Mouse (Mus musculus): Measurements from ENCODE around the gene Fndc10. TPM values are rescaled to one million over a fixed set of nuclear protein-coding genes. Genes with fewer than 3 reads are reported as not detected.

Fndc10 gene
- polyA plus RNA-seq, 1 experiment from 2014 or later, result 1.4 TPM

DNA sequence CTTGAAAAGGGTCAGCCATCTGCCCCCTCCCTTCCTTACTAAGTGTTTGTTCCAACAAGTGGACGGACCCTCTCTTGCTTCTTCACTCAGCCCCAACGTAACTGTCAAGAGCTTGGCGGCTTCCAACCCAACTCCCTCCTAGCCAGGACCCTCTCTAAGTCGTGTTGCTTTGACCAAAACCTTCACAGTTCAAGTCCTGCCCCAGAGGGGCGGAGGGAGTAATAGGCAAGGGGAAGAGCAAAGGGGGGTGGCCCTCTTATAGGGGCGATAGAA, 40.0 kb upstream of the Fndc10 start:
- Histone ChIP-seq H3K9me3 (replicated peaks; ENCODE audit: control insufficient read depth, low read length) (no peaks in the 10 kb centered on the region), H3K27me3 (ENCODE audit: control insufficient read depth, insufficient read depth, low read length) (peaks cover 30% of the 10 kb centered on the region), H3K4me2 (peak overlapping the region; percentile 77), H3K27ac (ENCODE audit: low read depth, low read length) (no peak overlapping the region), H3K4me1 (ENCODE audit: control insufficient read depth, insufficient read depth, low read length) (peaks cover 40% of the 10 kb centered on the region), H3K9ac (ENCODE audit: low read depth, low read length) (peak overlapping the region; percentile 74; the same call in 1 of the 2 replicates), H3K4me3 (ENCODE audit: low read depth, low read length) (peak overlapping the region; percentile 46), H3K36me3 (ENCODE audit: control insufficient read depth, insufficient read depth, low read length) (peaks cover 24% of the 10 kb centered on the region)
- no peak for ATAC-seq (replicated peaks; ENCODE audit: insufficient number of reproducible peaks, low FRiP score, low TSS enrichment)
- 1% methylated on average over 6 of the region's 6 CpGs for WGBS (ENCODE audit: insufficient replicate concordance)

DNA sequence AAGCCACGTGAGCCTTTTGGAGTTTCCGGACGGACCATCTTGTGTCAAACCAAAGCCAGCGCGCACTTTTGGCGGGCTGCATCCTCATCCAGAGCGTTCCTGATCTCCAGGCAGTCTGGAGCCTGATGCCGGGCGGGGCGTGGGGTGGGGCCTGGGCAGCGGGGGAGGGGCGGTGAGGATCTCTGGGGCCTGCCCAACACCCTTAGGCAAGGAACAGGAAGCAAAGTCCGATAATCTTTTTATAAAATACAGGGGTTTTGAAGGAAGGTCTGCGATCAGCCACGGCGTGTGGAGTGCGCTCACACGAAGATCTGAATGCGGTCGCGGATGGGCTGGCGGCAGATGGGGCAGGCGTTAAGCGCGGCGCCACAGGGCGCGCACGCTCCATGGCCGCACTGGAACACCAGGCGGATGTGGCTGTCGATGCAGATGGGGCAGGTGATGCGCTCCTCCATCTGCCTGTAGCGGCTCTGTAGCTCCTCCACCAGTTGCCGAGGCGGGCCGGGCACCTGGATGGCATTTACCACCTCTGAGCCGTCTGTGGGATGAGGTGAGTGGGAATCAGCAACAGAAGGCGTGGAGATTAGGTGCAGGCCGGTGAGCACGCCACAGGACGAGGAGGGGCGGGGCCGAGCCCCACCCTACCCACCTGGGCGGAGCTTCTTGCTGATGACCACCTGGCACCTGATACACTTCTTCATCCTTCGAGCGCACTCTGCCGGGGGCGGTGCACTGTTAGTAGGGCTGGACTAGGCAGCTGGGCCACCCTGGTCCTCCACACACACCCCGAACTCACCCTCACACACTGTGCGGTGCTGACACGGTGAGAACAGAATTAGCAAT, 39.5 kb upstream of the Fndc10 start:
- WGBS (ENCODE audit: insufficient replicate concordance), result 2% methylated on average over 52 of the region's 52 CpGs
- ATAC-seq (replicated peaks; ENCODE audit: insufficient number of reproducible peaks, low FRiP score, low TSS enrichment), result peak; percentile 12; the same call in 1 of the 2 replicates

GRCm38 (mm10) chr4:155656214-155656751, 37.9 kb upstream of the Fndc10 start:
- peaks cover 37% of the 10 kb centered on the region for H3K4me1 ChIP-seq (ENCODE audit: control insufficient read depth, insufficient read depth, low read length)
- peaks cover 30% of the 10 kb centered on the region for H3K27me3 ChIP-seq (ENCODE audit: control insufficient read depth, insufficient read depth, low read length)
- H3K9ac ChIP-seq (ENCODE audit: low read depth, low read length), result no peak overlapping the region
- H3K4me3 ChIP-seq (ENCODE audit: low read depth, low read length), result no peak overlapping the region
- H3K36me3 ChIP-seq (ENCODE audit: control insufficient read depth, insufficient read depth, low read length), result 0 out of 2 replicates have a peak, but pooled peaks cover 4% of the 10 kb centered on the region
- H3K4me2 ChIP-seq, result no peak overlapping the region
- 83% methylated on average over 13 of the region's 13 CpGs for WGBS (ENCODE audit: insufficient replicate concordance)
- H3K9me3 ChIP-seq (replicated peaks; ENCODE audit: control insufficient read depth, low read length), result no peaks in the 10 kb centered on the region
- ATAC-seq (replicated peaks; ENCODE audit: insufficient number of reproducible peaks, low FRiP score, low TSS enrichment), result no peak
- H3K27ac ChIP-seq (ENCODE audit: low read depth, low read length), result no peak overlapping the region

More for the DNA sequence above, 39.5 kb upstream of the Fndc10 start:
- H3K4me1 ChIP-seq (ENCODE audit: control insufficient read depth, insufficient read depth, low read length), result peaks cover 40% of the 10 kb centered on the region
- no peaks in the 10 kb centered on the region for H3K9me3 ChIP-seq (replicated peaks; ENCODE audit: control insufficient read depth, low read length)
- H3K27me3 ChIP-seq (ENCODE audit: control insufficient read depth, insufficient read depth, low read length), result peaks cover 30% of the 10 kb centered on the region
- H3K9ac ChIP-seq (ENCODE audit: low read depth, low read length), result peak overlapping the region; percentile 63
- no peak overlapping the region for H3K27ac ChIP-seq (ENCODE audit: low read depth, low read length)
- H3K36me3 ChIP-seq (ENCODE audit: control insufficient read depth, insufficient read depth, low read length), result peaks cover 18% of the 10 kb centered on the region
- H3K4me3 ChIP-seq (ENCODE audit: low read depth, low read length), result peak overlapping the region; percentile 46
- peak overlapping the region; percentile 77 for H3K4me2 ChIP-seq

- Histone ChIP-seq H3K27ac (ENCODE audit: low read depth, low read length) (no peak overlapping the region), H3K4me2 (no peak overlapping the region), H3K9ac (ENCODE audit: low read depth, low read length) (no peak overlapping the region), H3K36me3 (ENCODE audit: control insufficient read depth, insufficient read depth, low read length) (0 out of 2 replicates have a peak, but pooled peaks cover 4% of the 10 kb centered on the region), H3K4me3 (ENCODE audit: low read depth, low read length) (no peak overlapping the region), H3K9me3 (replicated peaks; ENCODE audit: control insufficient read depth, low read length) (no peaks in the 10 kb centered on the region), H3K4me1 (ENCODE audit: control insufficient read depth, insufficient read depth, low read length) (peaks cover 20% of the 10 kb centered on the region), H3K27me3 (ENCODE audit: control insufficient read depth, insufficient read depth, low read length) (peaks cover 19% of the 10 kb centered on the region)
- 87% methylated on average over 10 of the region's 10 CpGs for WGBS (ENCODE audit: insufficient replicate concordance)
- no peak for ATAC-seq (replicated peaks; ENCODE audit: insufficient number of reproducible peaks, low FRiP score, low TSS enrichment)
Observed at GRCm38 (mm10) chr4:155658961-155659360, 35.2 kb upstream of the Fndc10 start.

GRCm38 (mm10) chr4:155660641-155661040, 33.5 kb upstream of the Fndc10 start:
- Histone ChIP-seq H3K9ac (ENCODE audit: low read depth, low read length) (no peak overlapping the region), H3K9me3 (replicated peaks; ENCODE audit: control insufficient read depth, low read length) (no peaks in the 10 kb centered on the region), H3K27ac (ENCODE audit: low read depth, low read length) (no peak overlapping the region), H3K4me1 (ENCODE audit: control insufficient read depth, insufficient read depth, low read length) (peaks cover 5% of the 10 kb centered on the region; the same call in 1 of the 2 replicates), H3K4me3 (ENCODE audit: low read depth, low read length) (no peak overlapping the region), H3K4me2 (no peak overlapping the region), H3K27me3 (ENCODE audit: control insufficient read depth, insufficient read depth, low read length) (peaks cover 7% of the 10 kb centered on the region), H3K36me3 (ENCODE audit: control insufficient read depth, insufficient read depth, low read length) (0 out of 2 replicates have a peak, but pooled peaks cover 4% of the 10 kb centered on the region)
- ATAC-seq (replicated peaks; ENCODE audit: insufficient number of reproducible peaks, low FRiP score, low TSS enrichment), result no peak
- 72% methylated on average over 12 of the region's 12 CpGs for WGBS (ENCODE audit: insufficient replicate concordance)

DNA sequence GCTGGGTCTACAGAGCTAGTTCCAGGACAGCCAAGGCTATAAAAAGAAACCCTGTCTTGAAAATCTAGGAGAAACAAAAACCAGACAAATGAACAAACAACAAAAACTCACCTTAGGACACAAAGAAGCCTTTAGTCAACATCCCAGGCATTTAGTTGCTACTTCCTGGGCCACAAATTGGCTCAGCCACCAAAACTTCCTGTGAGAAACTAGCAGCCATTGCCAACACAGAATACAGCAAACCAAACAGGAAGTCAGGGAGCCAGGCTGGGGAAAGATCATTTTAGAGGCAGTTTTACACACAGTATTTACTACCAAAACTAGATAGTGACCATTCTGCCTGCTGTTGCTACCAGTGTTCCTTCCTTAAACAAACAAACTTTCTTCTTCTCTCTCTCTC, 27.2 kb upstream of the Fndc10 start:
- Histone ChIP-seq H3K9me3 (replicated peaks; ENCODE audit: control insufficient read depth, low read length) (no peaks in the 10 kb centered on the region), H3K27me3 (ENCODE audit: control insufficient read depth, insufficient read depth, low read length) (no peaks in the 10 kb centered on the region), H3K4me1 (ENCODE audit: control insufficient read depth, insufficient read depth, low read length) (peaks cover 6% of the 10 kb centered on the region), H3K9ac (ENCODE audit: low read depth, low read length) (no peak overlapping the region), H3K27ac (ENCODE audit: low read depth, low read length) (no peak overlapping the region), H3K4me2 (no peak overlapping the region), H3K4me3 (ENCODE audit: low read depth, low read length) (no peak overlapping the region), H3K36me3 (ENCODE audit: control insufficient read depth, insufficient read depth, low read length) (no peaks in the 10 kb centered on the region)
- ATAC-seq (replicated peaks; ENCODE audit: insufficient number of reproducible peaks, low FRiP score, low TSS enrichment), result no peak

- H3K4me3 ChIP-seq (ENCODE audit: low read depth, low read length), result peak within 1 kb of the TSS; percentile 74
- H3K9ac ChIP-seq (ENCODE audit: low read depth, low read length), result peak within 1 kb of the TSS; percentile 75
- H3K27me3 ChIP-seq (ENCODE audit: control insufficient read depth, insufficient read depth, low read length), result no peaks in the 10 kb centered on the region
- H3K4me1 ChIP-seq (ENCODE audit: control insufficient read depth, insufficient read depth, low read length), result peaks cover 6% of the 10 kb centered on the region
- H3K36me3 ChIP-seq (ENCODE audit: control insufficient read depth, insufficient read depth, low read length), result no peaks in the 10 kb centered on the region
- ATAC-seq (replicated peaks; ENCODE audit: insufficient number of reproducible peaks, low FRiP score, low TSS enrichment), result peak; percentile 99
- no peaks in the 10 kb centered on the region for H3K9me3 ChIP-seq (replicated peaks; ENCODE audit: control insufficient read depth, low read length)
- H3K4me2 ChIP-seq, result peak within 1 kb of the TSS; percentile 97
- under 1% methylated on average over 67 of the region's 73 CpGs for WGBS (ENCODE audit: insufficient replicate concordance)
- H3K27ac ChIP-seq (ENCODE audit: low read depth, low read length), result peak within 1 kb of the TSS; percentile 42
Observed at GRCm38 (mm10) chr4:155668689-155669597, 25.2 kb upstream of the Fndc10 start, which contains the start of gene Mib2. Gene Mib2, minus strand, starts transcription at chr4:155669198.

DNA sequence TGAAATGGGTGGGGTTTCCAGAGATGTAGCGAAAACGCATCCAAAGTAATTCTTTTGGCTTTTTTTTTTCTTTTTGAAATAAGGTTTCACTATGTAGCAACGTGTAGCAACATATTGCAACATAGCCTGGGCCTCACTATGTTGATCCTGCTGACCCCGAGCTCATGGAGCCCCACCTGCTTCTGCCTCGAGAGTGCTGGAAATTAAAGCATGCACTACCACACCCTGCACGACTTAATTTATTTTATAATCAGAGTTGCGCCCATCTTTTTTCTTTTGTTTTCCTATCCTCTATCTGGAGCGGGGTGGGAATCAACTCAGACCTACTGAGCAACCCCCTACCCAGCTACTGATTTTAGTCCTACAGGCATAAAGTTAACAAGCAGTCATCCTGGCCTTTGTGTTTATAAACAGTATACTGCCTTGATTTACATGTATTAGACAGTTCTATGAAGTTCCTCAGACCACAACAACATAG, 24.5 kb upstream of the Fndc10 start:
- H3K9ac ChIP-seq (ENCODE audit: low read depth, low read length), result 0 out of 2 replicates have a peak overlapping the region, but pooled peaks have one; percentile 22
- H3K9me3 ChIP-seq (replicated peaks; ENCODE audit: control insufficient read depth, low read length), result no peaks in the 10 kb centered on the region
- H3K27me3 ChIP-seq (ENCODE audit: control insufficient read depth, insufficient read depth, low read length), result no peaks in the 10 kb centered on the region
- H3K4me1 ChIP-seq (ENCODE audit: control insufficient read depth, insufficient read depth, low read length), result peaks cover 6% of the 10 kb centered on the region
- peak overlapping the region; percentile 74 for H3K4me3 ChIP-seq (ENCODE audit: low read depth, low read length)
- no peaks in the 10 kb centered on the region for H3K36me3 ChIP-seq (ENCODE audit: control insufficient read depth, insufficient read depth, low read length)
- H3K27ac ChIP-seq (ENCODE audit: low read depth, low read length), result no peak overlapping the region
- H3K4me2 ChIP-seq, result peak overlapping the region; percentile 97
- ATAC-seq (replicated peaks; ENCODE audit: insufficient number of reproducible peaks, low FRiP score, low TSS enrichment), result peak; percentile 8; the same call in 1 of the 2 replicates
- 4% methylated on average over 8 of the region's 8 CpGs for WGBS (ENCODE audit: insufficient replicate concordance)
